Mouse (Mus musculus) embryonic fibroblast, embryonic 13.5 days (primary cell): ENCODE measurements around the gene Naa50.

ENCODE experiments used
- CTCF ChIP-seq: IDR thresholded peaks from 2 replicates; pipeline ENCODE4 v1.5.1; 2011; ENCODE audit warnings: mild to moderate bottlenecking, control low read depth, low read length, moderate library complexity, borderline replicate concordance; ENCODE audit not compliant: insufficient read depth
- POLR2A ChIP-seq: IDR thresholded peaks from 2 replicates; pipeline ENCODE4 v1.6.1; 2011; ENCODE audit warnings: low read depth, mild to moderate bottlenecking, control low read depth, low read length, moderate library complexity

DNA sequence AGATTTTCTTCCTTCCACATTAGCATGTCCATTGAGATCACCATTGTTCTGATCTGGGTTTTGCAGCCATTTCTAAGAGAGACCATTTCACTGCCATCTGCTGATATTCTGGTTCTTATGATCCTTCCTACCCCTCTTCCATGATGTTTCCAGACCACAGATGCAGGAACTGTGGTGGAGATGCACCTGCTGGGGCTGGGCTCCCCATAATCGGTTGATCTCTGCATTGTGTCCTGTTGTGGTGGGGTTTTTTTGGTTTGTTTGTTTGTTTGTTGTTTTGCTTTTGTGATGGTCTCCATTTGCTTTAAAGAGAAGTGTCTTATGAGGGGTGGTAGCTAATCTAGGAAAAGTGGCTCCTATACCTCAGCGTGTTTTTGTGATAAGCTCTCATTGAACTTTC is 36.9 kb downstream of the Naa50 start:
- no peak for TF ChIP-seq CTCF
- TF ChIP-seq POLR2A = no peak
